Mouse (Mus musculus): ENCODE data around the gene Nup160.

Nup160 gene

GRCm38 (mm10) chr2:90677007-90677406, at the start of gene Nup160:
Gene Nup160, plus strand, starts transcription at chr2:90677215.
- in situ Hi-C loops (cut with MboI, MseI): loop anchor here (5.0 kb wide), 2 partner anchors 110 to 195 kb away; no protein-coding TSS in a partner anchor

GRCm38 (mm10) chr2:90628261-90628660, 48.8 kb upstream of the Nup160 start:
- in situ Hi-C loops (cut with MboI, MseI): no loop called here

GRCm38 (mm10) chr2:90629552-90629951, 47.5 kb upstream of the Nup160 start:
- in situ Hi-C loops (cut with MboI, MseI): no loop called here

- in situ Hi-C loops (cut with MboI, MseI): no loop called here
Observed at GRCm38 (mm10) chr2:90631938-90632733, 44.9 kb upstream of the Nup160 start.

- in situ Hi-C loops (cut with MboI, MseI): no loop called here
Observed at GRCm38 (mm10) chr2:90634671-90635070, 42.3 kb upstream of the Nup160 start.

GRCm38 (mm10) chr2:90635085-90635723, 41.8 kb upstream of the Nup160 start:
- in situ Hi-C loops (cut with MboI, MseI): no loop called here

- in situ Hi-C loops (cut with MboI, MseI): no loop called here
Observed at GRCm38 (mm10) chr2:90636853-90637252, 40.2 kb upstream of the Nup160 start.

GRCm38 (mm10) chr2:90638986-90639746, 37.8 kb upstream of the Nup160 start:
- in situ Hi-C loops (cut with MboI, MseI): no loop called here

- in situ Hi-C loops (cut with MboI, MseI): no loop called here
Observed at GRCm38 (mm10) chr2:90639747-90640699, 37.0 kb upstream of the Nup160 start.

- in situ Hi-C loops (cut with MboI, MseI): no loop called here
Observed at GRCm38 (mm10) chr2:90641007-90641709, 35.9 kb upstream of the Nup160 start.

- in situ Hi-C loops (cut with MboI, MseI): no loop called here
Observed at GRCm38 (mm10) chr2:90641710-90642039, 35.3 kb upstream of the Nup160 start.

GRCm38 (mm10) chr2:90647084-90647483, 29.9 kb upstream of the Nup160 start:
- in situ Hi-C loops (cut with MboI, MseI): no loop called here

GRCm38 (mm10) chr2:90649405-90649804, 27.6 kb upstream of the Nup160 start:
- in situ Hi-C loops (cut with MboI, MseI): no loop called here

GRCm38 (mm10) chr2:90649965-90650364, 27.1 kb upstream of the Nup160 start:
- in situ Hi-C loops (cut with MboI, MseI): no loop called here

GRCm38 (mm10) chr2:90652101-90652500, 24.9 kb upstream of the Nup160 start:
- in situ Hi-C loops (cut with MboI, MseI): no loop called here

- in situ Hi-C loops (cut with MboI, MseI): no loop called here
Observed at GRCm38 (mm10) chr2:90652993-90653392, 24.0 kb upstream of the Nup160 start.

GRCm38 (mm10) chr2:90655449-90655848, 21.6 kb upstream of the Nup160 start:
- in situ Hi-C loops (cut with MboI, MseI): no loop called here

GRCm38 (mm10) chr2:90658613-90659012, 18.4 kb upstream of the Nup160 start:
- in situ Hi-C loops (cut with MboI, MseI): no loop called here

GRCm38 (mm10) chr2:90659016-90659415, 18.0 kb upstream of the Nup160 start:
- in situ Hi-C loops (cut with MboI, MseI): no loop called here

GRCm38 (mm10) chr2:90659639-90660038, 17.4 kb upstream of the Nup160 start:
- in situ Hi-C loops (cut with MboI, MseI): no loop called here

GRCm38 (mm10) chr2:90660947-90661346, 16.1 kb upstream of the Nup160 start:
- in situ Hi-C loops (cut with MboI, MseI): no loop called here

Measured in regulatory T cell (primary cell).